Mouse (Mus musculus) stomach, embryonic 16.5 days (tissue): ENCODE results near the gene Rpl35a. TPM values are rescaled to one million over a fixed set of nuclear protein-coding genes. Genes with fewer than 3 reads are reported as not detected.

Experiments
- ATAC-seq: fragments of 200-750 bp; cut with Nextera tagmentation; 2 replicates; pipeline ENCODE4 v1.8.0; 2017; ENCODE audit warnings: moderate number of reproducible peaks, moderate TSS enrichment; ENCODE audit not compliant: insufficient read depth, low FRiP score
- H3K27ac ChIP-seq: fragments of 300-500 bp; sonication (generic); 2 replicates; pipeline ENCODE4 v1.5.1; 2014; ENCODE audit warnings: low read length
- H3K27me3 ChIP-seq: fragments of 300-500 bp; sonication (generic); 2 replicates; pipeline ENCODE4 v1.6.1; 2014; ENCODE audit warnings: low read length, control low read depth, mixed read lengths; ENCODE audit not compliant: control insufficient read depth, insufficient read depth
- H3K36me3 ChIP-seq: fragments of 300-500 bp; sonication (generic); 2 replicates; pipeline ENCODE4 v1.6.1; 2014; ENCODE audit warnings: low read length; ENCODE audit not compliant: control insufficient read depth, insufficient read depth
- H3K4me1 ChIP-seq: fragments of 300-500 bp; sonication (generic); 2 replicates; pipeline ENCODE4 v1.6.1; 2014; ENCODE audit warnings: low read length, control low read depth, mixed read lengths; ENCODE audit not compliant: control insufficient read depth, insufficient read depth
- H3K4me2 ChIP-seq: fragments of 300-500 bp; sonication (generic); 2 replicates; pipeline ENCODE4 v1.6.1; 2014; ENCODE audit warnings: low read depth, low read length, mixed read lengths
- H3K4me3 ChIP-seq: fragments of 300-500 bp; sonication (generic); replicated peaks from 2 replicates; pipeline ENCODE4 v1.5.1; 2014; ENCODE audit warnings: mild to moderate bottlenecking, low read length
- H3K9ac ChIP-seq: fragments of 300-500 bp; sonication (generic); 2 replicates; pipeline ENCODE4 v1.6.1; 2014; ENCODE audit warnings: low read length
- H3K9me3 ChIP-seq: fragments of 300-500 bp; sonication (generic); replicated peaks from 2 replicates; pipeline ENCODE4 v1.6.1; 2016; ENCODE audit warnings: low read length, control low read depth; ENCODE audit not compliant: control insufficient read depth
- WGBS: fragments of 180-500 bp; shearing (Covaris S2); extraction: QIAGEN DNeasy Blood & Tissue Kit; methylation state at CpG from one replicate; pipeline ENCODE4 v1.1.7; 2014; 5-methylcytosine and 5-hydroxymethylcytosine counted together
- polyA plus RNA-seq: library from polyadenylated mRNA; unstranded; fragments of >200 nt; fragmentation: Nextera tagmentation; extraction: Ambion mirVana; gene quantifications from 2 replicates; pipeline ENCODE4 v1.2.1, GENCODE M21; 2015

Rpl35a gene
- polyA plus RNA-seq, 1 experiment from 2014 or later = 946 TPM

DNA sequence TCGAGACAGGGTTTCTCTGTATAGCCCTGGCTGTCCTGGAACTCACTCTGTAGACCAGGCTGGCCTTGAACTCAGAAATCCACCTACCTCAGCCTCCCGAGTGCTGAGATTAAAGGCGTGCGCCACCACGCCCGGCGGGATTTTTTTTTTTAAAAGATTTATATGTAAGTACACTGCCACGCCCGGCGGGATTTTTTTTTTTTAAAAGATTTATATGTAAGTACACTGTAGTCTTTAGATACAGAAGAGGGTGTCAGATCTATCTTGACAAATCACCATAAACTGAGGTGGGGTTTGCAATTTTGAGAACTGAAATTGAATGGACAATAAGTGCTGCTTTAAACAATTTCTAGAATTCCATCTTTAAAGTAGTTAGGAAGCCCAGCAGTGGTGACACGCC, 5.1 kb downstream of the Rpl35a start:
- WGBS = 44% methylated on average over 11 of the region's 11 CpGs
- no peak for ATAC-seq
- H3K4me2 ChIP-seq = peak overlapping the region; percentile 59
- no peaks in the 10 kb centered on the region for H3K9me3 ChIP-seq
- H3K27me3 ChIP-seq = no peaks in the 10 kb centered on the region
- peaks cover 10% of the 10 kb centered on the region; the same call in 1 of the 2 replicates for H3K36me3 ChIP-seq
- no peak overlapping the region; the same call in 1 of the 2 replicates for H3K4me3 ChIP-seq
- peaks cover 9% of the 10 kb centered on the region for H3K4me1 ChIP-seq
- peak overlapping the region; percentile 60 for H3K27ac ChIP-seq
- H3K9ac ChIP-seq = no peak overlapping the region; the same call in 1 of the 2 replicates

DNA sequence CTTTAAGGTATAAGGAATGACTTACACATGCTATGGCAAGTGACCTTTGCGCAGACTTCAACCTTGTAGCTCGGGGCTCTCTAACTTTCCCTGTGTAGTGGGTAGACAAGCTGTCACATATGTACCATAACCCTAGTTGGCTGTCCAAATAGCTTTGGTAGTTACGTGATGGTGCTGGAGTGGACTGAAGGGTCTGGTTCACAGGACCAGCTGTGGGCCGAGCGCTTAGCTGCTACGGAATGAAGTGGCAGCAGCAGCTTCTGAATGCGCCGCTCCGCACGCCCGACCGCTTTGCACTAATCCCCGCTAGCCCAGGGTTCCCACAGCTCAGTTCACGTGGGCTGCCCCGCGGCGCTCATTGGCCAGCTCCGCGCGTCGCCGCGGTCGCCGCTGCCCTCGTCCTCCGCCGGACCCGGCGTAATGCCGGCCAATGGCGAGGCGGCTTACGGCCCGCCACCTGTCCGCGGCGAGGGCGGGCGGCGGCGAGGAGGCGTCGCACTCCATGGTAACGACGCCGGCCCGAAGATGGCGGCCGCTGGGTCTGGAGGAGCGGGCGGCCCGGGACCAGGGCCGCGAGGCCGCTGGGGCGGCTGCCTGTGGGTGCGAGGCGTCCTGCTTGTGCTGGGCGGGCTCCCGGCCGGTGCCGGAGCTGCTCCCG, 5.9 kb downstream of the Rpl35a start, which contains the start of gene Lmln:
Lmln (plus strand) TSS at position 498 of the 658 bp plus-strand sequence.
- Histone ChIP-seq H3K27me3 (no peaks in the 10 kb centered on the region), H3K9ac (peak within 1 kb of the TSS; percentile 80), H3K4me3 (peak within 1 kb of the TSS; percentile 83), H3K27ac (peak within 1 kb of the TSS; percentile 60), H3K36me3 (peaks cover 10% of the 10 kb centered on the region; the same call in 1 of the 2 replicates), H3K9me3 (no peaks in the 10 kb centered on the region), H3K4me1 (peaks cover 9% of the 10 kb centered on the region), H3K4me2 (peak within 1 kb of the TSS; percentile 59)
- WGBS = under 1% methylated on average over 62 of the region's 64 CpGs
- peak; percentile 97 for ATAC-seq

DNA sequence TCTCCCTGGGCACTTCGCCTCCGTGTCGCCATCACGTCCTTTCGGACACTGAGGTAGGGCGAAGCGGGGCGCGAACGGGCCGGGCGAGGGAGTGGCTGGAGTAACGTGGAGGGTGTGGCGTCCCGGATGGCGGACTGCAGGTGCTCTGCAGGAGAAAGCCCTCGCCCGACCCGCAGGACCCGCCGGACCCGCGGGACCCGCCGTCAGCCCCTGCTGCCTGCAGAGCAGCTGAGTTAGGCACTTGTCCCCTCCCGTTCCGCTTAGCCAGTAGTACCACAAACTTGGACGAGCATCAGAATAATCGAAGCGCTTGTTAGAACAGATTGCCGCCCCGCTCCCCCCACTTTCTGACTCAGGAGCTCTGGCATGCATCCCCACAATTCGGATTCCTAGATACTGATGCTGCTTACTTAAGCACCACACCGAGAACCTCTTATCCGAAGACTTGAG, 6.5 kb downstream of the Rpl35a start:
- H3K9ac ChIP-seq = peak overlapping the region; percentile 80
- no peaks in the 10 kb centered on the region for H3K9me3 ChIP-seq
- peaks cover 9% of the 10 kb centered on the region for H3K4me1 ChIP-seq
- H3K36me3 ChIP-seq = peaks cover 10% of the 10 kb centered on the region; the same call in 1 of the 2 replicates
- H3K27me3 ChIP-seq = no peaks in the 10 kb centered on the region
- under 1% methylated on average over 34 of the region's 35 CpGs for WGBS
- peak overlapping the region; percentile 59 for H3K4me2 ChIP-seq
- ATAC-seq = peak; percentile 74
- peak overlapping the region; percentile 60 for H3K27ac ChIP-seq
- peak overlapping the region; percentile 83 for H3K4me3 ChIP-seq

DNA sequence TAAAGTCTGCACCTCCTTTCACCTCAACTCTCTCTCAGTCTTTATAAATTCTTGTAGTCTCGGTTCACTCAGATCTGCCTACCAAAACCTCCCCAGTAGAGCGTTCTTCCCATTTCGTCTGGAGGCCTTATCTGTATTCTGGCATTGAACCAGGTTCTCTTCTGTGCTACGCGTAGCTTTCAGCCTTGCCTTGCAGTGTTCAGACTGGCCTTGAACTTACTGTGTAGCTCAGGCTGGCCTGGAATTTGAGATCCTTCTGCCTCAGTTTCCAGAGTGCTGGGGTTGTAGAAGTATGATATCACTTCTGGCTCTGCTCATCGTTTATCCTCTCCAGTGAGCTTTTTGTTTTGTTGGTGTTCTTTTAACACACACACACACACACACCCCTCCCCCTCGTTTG, 7.0 kb downstream of the Rpl35a start:
- Histone ChIP-seq H3K36me3 (peaks cover 10% of the 10 kb centered on the region; the same call in 1 of the 2 replicates), H3K4me3 (peak overlapping the region; percentile 83), H3K4me2 (peak overlapping the region; percentile 59), H3K9ac (peak overlapping the region; percentile 80), H3K4me1 (peaks cover 4% of the 10 kb centered on the region; the same call in 1 of the 2 replicates), H3K27me3 (no peaks in the 10 kb centered on the region), H3K27ac (peak overlapping the region; percentile 49; the same call in 1 of the 2 replicates), H3K9me3 (no peaks in the 10 kb centered on the region)
- ATAC-seq = no peak
- 25% methylated on average over 7 of the region's 7 CpGs for WGBS

DNA sequence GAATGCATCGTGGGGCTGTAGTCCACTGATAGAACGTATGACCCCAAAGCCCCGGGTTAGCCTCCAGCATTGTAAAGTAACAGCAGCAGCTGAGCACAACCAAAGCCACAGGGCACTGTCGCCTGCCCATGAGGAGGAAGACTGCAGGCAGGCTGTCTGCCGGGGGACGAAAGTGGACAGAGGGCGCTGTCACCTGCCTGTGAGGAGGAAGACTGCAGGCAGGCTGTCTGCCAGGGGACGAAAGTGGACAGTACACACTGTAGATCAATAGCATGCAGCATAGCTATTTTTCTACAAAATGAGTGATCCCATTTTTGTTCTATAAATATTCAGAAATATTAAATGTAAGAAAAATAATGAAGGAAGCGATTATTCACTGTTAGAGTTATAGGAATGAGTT, 8.4 kb downstream of the Rpl35a start:
- Histone ChIP-seq H3K4me1 (peaks cover 4% of the 10 kb centered on the region; the same call in 1 of the 2 replicates), H3K9ac (no peak overlapping the region), H3K4me2 (no peak overlapping the region), H3K27ac (no peak overlapping the region), H3K4me3 (no peak overlapping the region), H3K36me3 (0 out of 2 replicates have a peak, but pooled peaks cover 7% of the 10 kb centered on the region), H3K27me3 (no peaks in the 10 kb centered on the region), H3K9me3 (no peaks in the 10 kb centered on the region)
- 80% methylated on average over 9 of the region's 9 CpGs for WGBS
- ATAC-seq = no peak

DNA sequence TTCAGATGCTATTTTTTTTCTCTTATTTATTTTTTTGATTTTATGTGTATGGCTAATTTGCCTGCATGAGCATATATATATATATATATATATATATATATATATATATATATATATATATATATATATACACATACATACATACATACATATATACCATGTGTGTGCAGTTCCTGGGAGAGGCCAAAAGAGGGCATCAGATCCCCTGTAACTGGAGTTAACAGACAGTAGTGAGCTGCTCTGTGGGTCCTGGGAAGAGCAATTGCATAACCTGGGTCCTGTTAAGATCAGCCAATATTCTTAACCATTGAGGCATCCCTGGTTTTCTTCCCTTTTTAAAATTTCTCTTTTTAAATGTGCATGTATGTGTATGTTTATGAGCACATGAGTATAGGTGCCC, 14.7 kb downstream of the Rpl35a start:
- no peak for ATAC-seq
- Histone ChIP-seq H3K4me1 (no peaks in the 10 kb centered on the region), H3K9ac (no peak overlapping the region), H3K9me3 (no peaks in the 10 kb centered on the region), H3K27ac (no peak overlapping the region), H3K4me3 (no peak overlapping the region), H3K4me2 (no peak overlapping the region), H3K36me3 (no peaks in the 10 kb centered on the region), H3K27me3 (no peaks in the 10 kb centered on the region)

DNA sequence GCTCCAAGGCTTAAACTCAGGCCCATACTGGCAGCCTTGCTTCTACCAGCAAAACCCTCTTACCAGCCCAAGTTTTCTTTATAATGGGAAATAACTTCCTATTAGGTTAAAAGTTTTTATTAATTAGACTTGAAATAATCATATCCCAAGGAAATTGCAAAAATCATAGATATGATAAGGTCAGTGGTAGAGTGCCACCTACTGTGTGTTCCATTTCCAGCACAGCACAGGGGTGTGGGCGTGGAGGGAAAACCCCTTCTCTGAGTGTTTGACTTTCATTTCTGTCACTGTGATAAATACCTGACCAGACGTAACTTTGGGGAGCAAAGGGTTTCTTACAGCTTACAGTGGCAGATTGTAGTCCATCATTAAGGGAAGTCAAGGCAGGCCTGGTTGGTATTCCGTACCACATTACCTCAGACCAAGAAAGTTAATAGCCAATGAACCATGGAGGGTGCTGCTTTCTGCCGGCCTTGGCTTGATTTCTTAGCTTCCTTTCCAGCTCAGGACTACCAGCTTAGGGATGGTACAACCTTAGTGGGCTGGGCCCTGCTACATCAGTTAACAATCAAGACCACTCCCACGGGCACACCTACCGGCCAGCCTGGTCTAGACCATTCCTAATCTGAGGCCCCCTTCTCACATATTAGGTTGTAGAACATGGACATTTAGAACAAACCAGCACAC, 16.8 kb downstream of the Rpl35a start:
- H3K4me3 ChIP-seq = no peak overlapping the region
- H3K9ac ChIP-seq = no peak overlapping the region
- H3K27me3 ChIP-seq = no peaks in the 10 kb centered on the region
- H3K4me2 ChIP-seq = no peak overlapping the region
- no peaks in the 10 kb centered on the region for H3K4me1 ChIP-seq
- WGBS = 81% methylated on average over 6 of the region's 6 CpGs
- H3K27ac ChIP-seq = no peak overlapping the region
- no peaks in the 10 kb centered on the region for H3K36me3 ChIP-seq
- no peaks in the 10 kb centered on the region for H3K9me3 ChIP-seq
- no peak for ATAC-seq

DNA sequence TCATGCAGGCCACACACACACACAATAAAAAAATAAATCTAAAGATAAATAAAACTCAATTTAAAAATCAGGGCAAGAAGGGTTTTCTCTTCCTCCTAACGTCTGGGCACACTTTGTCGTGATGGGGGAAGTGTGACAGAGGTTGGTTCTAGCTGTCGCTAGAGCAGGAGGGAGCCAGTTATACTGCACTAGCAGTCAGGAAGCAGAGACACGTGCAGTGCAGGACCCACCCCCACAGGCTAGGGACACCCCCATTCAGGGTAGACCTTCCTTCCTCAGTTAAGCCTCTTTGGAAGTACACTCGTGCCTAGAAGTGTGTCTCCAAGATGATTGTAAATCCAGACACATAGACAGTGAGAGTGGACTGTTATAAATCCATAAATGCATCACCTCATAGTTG, 18.7 kb downstream of the Rpl35a start:
- no peak for ATAC-seq

DNA sequence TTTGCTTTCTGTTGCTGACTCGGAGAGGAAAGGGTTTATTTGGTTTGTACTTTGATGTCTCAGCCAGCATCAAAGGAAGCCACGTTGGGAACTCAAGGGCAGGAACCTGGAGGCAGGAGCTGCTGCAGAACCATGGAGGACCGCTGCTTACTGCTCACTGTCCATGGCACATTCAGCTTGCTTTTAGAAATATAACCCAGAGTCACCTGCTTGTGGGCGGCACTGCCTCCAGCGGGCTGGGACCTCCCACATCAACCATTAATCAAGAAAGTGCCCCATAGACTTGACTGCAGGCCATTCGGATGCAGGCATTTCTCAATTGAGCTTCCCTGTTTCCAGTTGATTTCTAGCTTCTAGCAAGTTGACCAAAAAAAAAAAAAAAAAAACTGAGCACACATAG, 19.8 kb downstream of the Rpl35a start:
- Histone ChIP-seq H3K9ac (no peak overlapping the region), H3K27me3 (no peaks in the 10 kb centered on the region), H3K27ac (no peak overlapping the region), H3K4me1 (no peaks in the 10 kb centered on the region), H3K9me3 (no peaks in the 10 kb centered on the region), H3K36me3 (no peaks in the 10 kb centered on the region), H3K4me2 (no peak overlapping the region), H3K4me3 (no peak overlapping the region)
- 47% methylated on average over 6 of the region's 6 CpGs for WGBS
- ATAC-seq = no peak

More for the DNA sequence above, 18.7 kb downstream of the Rpl35a start:
- Histone ChIP-seq H3K27ac (no peak overlapping the region), H3K27me3 (no peaks in the 10 kb centered on the region), H3K36me3 (no peaks in the 10 kb centered on the region), H3K4me3 (no peak overlapping the region), H3K4me1 (no peaks in the 10 kb centered on the region), H3K9me3 (no peaks in the 10 kb centered on the region), H3K9ac (no peak overlapping the region), H3K4me2 (no peak overlapping the region)
- 75% methylated on average over 5 of the region's 5 CpGs for WGBS
